Mouse (Mus musculus) heart, postnatal 0 days (tissue): ENCODE data around the gene Pex5.

ENCODE experiments used
- CTCF ChIP-seq: IDR thresholded peaks from 2 replicates; pipeline ENCODE4 v1.5.1; 2016; ENCODE audit warnings: antibody characterized with exemption, control low read depth, low read depth
- EP300 ChIP-seq: IDR thresholded peaks from 2 replicates; pipeline ENCODE4 v1.6.1; 2016; ENCODE audit warnings: antibody characterized with exemption, low read depth

GRCm38 (mm10) chr6:124425523-124425922 is 10.7 kb upstream of the Pex5 start:
- TF ChIP-seq CTCF: no peak
- no peak for TF ChIP-seq EP300
